Mouse (Mus musculus): Measurements from ENCODE around the gene Serf2. TPM values are rescaled to one million over a fixed set of nuclear protein-coding genes. Genes with fewer than 3 reads are reported as not detected.

Gene Serf2
- 378 TPM for polyA plus RNA-seq (2015; fragmentation: Illumina TruSeq; extraction: RNeasy Lipid Tissue Mini Kit (QIAGEN cat#74804); ENCODE audit: low read depth, low replicate concordance)

DNA sequence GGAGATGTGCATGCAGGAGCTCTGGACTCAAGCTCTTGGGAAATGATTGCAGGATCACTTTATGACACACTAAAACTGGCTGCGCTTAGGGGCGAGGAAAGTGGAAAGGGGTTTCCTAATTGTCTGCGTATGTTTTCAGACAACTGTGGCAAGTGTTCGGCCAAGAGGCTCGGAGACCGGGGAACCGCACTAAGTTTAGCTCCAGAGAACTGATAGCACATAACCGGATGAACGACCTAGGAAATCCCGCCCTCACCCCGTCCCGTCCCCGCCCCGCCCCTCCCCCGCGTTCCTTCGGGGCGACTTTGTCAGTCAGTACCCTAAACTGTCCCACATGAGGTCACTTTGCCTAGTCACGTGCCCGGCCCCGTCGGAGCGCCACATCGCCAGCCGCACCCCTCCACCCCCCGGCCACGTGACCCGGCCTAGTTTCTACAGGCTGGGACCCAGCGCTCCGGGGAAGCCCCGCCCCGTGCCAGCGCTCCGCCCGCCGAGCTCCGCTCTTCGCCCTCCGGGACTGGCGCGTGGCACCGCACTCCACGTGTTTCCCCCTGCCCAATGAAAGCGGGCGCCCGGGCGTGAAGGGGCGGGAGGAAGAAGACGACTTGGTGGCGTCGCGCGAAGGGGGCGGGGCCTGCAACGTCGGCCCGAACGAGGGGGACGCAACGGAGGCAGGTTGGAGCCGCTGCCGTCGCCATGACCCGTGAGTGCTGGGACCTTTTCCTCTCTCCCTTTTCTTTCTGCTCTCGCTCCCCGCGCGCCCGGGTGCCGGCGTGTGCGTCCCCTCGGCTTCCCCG, at the start of gene Serf2:
TSS of gene Serf2 (plus strand) at position 457 of the 797 bp plus-strand sequence.

DNA sequence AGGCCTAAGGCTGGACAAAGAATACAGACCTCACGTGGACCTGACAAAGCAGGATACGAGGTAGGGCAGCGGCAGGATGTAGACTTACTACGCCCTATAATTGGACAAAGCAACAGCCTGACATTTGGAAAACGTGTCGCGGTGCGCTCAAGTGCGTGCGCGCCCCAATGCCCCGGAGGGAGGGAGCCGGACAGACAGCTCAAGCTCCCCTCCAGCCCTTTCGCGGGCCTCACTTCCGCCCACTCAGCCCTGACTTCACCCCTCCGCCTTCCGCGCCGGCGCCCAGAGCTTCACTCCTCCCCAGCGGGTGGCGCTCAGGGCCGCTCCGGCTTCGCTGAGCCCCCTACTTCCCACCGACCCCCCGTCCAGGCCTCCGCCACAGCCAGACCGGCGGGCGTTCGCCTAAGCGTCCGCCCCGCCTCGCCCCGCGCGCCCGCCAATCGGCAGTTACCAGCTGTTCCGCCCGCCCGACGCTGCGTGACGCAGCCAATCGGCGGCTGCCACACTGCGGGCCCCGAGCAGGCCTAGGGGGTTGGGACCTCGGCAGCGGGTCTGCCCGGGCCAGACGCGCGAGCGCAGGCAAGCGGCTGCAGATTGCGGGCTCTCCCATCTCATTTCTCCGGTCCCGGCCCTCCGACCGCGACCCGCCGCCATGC, 35.5 kb upstream of the Serf2 start, which contains the start of the genes Pdia3 and Catsper2:
TSS of gene Pdia3 (plus strand) at position 389 of the 656 bp plus-strand sequence.
TSS of gene Catsper2 (minus strand) at position 406 of the 656 bp plus-strand sequence.

DNA sequence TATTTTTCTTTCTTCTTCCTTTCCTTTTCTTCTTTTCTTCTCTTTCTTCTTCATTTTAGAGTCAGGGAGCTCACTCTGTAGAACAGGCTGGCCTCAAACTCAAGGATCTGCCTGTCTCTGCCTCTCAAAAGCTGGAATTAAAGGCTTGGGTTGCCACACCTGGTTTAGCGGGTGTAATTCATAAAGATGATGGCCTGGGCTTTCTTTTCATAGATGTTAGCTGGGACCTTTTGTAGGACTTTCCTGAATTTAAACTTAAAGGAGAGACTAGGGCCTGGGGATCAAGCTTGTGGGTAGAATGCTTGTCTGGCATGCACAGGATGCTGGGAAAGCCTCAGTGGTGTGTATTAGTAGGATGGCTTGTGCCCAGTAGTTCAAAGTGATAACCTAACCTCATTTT, 4.8 kb upstream of the Serf2 start, which contains the start of gene Ell3:
TSS of gene Ell3 (minus strand) at position 101 of the 400 bp plus-strand sequence.

DNA sequence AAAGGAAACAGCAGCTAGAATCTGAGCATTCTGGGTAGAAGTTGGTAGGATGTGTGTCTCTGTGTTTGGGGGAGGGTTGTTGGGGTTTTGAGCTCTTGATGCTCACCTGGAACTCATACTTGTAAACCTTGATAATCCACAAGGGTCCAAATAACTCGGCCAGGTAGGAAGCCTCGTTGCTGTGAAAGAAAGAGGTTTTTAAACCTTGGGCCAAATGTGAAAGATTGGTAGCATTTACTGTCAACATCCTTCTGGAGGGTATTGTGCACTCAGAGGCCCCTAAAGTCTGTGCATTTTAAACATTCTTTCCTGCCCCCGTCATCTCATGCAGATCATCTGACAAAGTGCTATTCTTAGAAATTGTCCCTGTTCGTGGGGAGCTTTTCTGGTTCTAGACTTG, 4.0 kb downstream of the Serf2 start, which contains the start of gene Hypk:
TSS of gene Hypk (plus strand) at position 301 of the 400 bp plus-strand sequence.

DNA sequence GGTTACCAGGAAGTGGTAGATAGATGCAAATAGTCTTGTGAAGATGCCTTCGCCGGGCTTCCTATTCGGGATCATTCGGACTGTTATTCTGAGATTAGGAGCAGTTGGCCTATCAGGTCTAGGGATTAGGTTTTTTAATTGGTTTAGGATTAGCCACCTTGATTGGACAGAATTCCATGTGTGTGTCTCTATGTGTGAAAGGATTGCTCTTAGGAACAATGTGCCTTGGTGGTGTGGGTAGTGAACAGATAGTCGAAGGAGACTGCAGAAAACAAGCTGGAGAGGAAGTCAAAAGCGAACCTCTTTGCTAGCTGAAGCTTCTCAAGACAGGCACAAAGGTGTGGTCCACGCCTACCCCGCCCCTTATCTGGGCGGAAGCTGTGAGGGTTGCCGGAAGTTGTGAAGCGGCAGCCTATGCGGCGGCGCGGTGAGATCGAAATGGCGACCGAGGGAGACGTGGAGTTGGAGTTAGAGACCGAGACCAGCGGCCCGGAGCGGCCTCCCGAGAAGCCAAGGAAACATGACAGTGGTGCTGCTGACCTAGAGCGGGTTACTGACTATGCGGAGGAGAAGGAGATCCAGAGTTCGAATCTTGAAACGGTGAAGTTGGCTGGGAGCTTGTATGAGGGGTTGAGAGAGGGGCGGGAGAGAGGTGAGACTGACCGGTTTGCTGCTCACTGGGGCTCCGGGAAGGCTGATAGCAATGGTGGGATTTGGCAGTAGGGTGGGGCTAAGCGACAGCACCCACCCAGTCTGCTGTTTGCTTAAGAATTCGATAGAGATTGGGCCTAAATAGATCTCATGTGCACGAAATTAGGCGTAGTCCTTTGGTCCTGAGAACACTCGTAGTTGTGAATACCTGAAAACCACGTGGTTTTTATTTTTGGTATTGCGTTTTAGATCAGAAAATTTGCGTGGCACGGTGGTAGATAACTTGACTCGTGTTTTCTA, 8.0 kb downstream of the Serf2 start, which contains the start of gene Serinc4:
TSS of gene Serinc4 (minus strand) at position 90 of the 951 bp plus-strand sequence.

DNA sequence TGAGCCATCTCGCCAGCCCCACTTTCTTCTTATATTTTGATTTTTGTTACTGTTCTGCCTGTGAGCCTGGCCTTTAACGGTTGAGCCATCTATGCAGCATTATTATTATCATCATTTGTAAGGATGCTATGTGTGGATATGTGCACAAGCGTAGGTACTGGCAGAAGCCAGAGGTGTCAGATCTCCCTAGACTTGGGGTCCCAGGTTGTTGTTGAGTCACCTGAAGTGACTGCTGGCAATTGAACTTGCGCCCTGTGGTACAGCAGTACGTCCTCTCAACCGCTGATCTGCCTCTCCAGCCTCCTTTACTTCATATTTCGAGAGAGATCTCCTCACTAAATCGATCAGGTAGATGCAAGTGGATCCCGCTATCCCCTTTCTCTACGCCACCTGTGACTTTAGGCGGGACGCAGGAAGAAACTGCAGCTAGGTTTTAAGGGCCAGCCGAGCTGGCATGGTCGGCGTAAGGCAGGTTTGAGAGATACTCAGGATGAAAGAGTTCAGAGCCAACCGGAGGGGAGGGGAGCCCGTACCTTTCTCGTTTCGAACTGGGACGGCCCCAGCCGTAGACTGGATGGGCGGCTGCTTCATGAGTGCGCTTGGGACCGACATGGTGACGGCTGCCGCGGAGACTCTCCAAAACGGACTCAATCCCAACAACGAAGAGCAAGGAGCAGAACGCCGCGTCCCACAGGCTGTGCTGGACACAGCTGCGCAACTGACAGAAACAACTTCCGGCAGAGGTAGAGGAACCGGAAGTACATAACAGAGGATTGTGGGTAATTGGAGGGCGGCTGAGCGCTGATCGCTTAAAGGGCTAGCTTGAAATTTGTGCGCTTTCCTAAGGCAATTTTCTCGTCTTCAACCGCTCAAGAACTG, 24.5 kb downstream of the Serf2 start, which contains the start of gene Mfap1b:
TSS of gene Mfap1b (minus strand) at position 767 of the 879 bp plus-strand sequence.

DNA sequence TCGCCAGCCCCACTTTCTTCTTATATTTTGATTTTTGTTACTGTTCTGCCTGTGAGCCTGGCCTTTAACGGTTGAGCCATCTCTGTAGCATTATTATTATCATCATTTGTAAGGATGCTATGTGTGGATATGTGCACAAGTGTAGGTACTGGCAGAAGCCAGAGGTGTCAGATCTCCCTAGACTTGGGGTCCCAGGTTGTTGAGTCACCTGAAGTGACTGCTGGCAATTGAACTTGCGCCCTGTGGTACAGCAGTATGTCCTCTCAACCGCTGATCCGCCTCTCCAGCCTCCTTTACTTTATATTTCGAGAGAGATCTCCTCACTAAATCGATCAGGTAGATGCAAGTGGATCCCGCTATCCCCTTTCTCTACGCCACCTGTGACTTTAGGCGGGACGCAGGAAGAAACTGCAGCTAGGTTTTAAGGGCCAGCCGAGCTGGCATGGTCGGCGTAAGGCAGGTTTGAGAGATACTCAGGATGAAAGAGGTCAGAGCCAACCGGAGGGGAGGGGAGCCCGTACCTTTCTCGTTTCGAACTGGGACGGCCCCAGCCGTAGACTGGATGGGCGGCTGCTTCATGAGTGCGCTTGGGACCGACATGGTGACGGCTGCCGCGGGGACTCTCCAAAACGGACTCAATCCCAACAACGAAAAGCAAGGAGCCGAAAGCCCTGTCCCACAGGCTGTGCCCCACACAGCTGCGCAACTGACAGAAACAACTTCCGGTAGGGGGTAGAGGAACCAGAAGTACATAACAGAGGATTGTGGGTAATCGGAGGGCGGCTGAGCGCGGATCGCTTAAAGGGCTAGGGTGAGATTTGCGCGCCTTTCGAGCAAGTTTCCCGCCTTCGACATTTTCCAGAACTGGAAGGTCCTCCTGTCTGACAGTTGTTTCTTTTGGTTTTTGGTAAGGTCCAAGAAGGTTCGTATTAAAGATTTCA, 57.2 kb downstream of the Serf2 start, which contains the start of the genes Mfap1a and Wdr76:
TSS of gene Mfap1a (minus strand) at position 724 of the 941 bp plus-strand sequence.
TSS of gene Wdr76 (plus strand) at position 782 of the 941 bp plus-strand sequence.

Other genes with a start within 250 kb of the Serf2 start
- 59.2 TPM for gene Trp53bp1, start 177.8 kb upstream of the Serf2 start, polyA plus RNA-seq (2015; fragmentation: Illumina TruSeq; extraction: RNeasy Lipid Tissue Mini Kit (QIAGEN cat#74804); ENCODE audit: low read depth, low replicate concordance)
- gene Map1a, start 159.6 kb upstream of the Serf2 start, polyA plus RNA-seq (2015; fragmentation: Illumina TruSeq; extraction: RNeasy Lipid Tissue Mini Kit (QIAGEN cat#74804); ENCODE audit: low read depth, low replicate concordance) = 275 TPM
- 84.3 TPM for gene Ppip5k1, start 93.8 kb upstream of the Serf2 start, polyA plus RNA-seq (2015; fragmentation: Illumina TruSeq; extraction: RNeasy Lipid Tissue Mini Kit (QIAGEN cat#74804); ENCODE audit: low read depth, low replicate concordance)
- 338 TPM for gene Ckmt1, start 91.5 kb upstream of the Serf2 start, polyA plus RNA-seq (2015; fragmentation: Illumina TruSeq; extraction: RNeasy Lipid Tissue Mini Kit (QIAGEN cat#74804); ENCODE audit: low read depth, low replicate concordance)
- gene Strc, start 62.0 kb upstream of the Serf2 start, polyA plus RNA-seq (2015; fragmentation: Illumina TruSeq; extraction: RNeasy Lipid Tissue Mini Kit (QIAGEN cat#74804); ENCODE audit: low read depth, low replicate concordance) = 0.31 TPM
- gene Pdia3, start 35.4 kb upstream of the Serf2 start, polyA plus RNA-seq (2015; fragmentation: Illumina TruSeq; extraction: RNeasy Lipid Tissue Mini Kit (QIAGEN cat#74804); ENCODE audit: low read depth, low replicate concordance) = 198 TPM
- gene Catsper2, start 35.4 kb upstream of the Serf2 start, polyA plus RNA-seq (2015; fragmentation: Illumina TruSeq; extraction: RNeasy Lipid Tissue Mini Kit (QIAGEN cat#74804); ENCODE audit: low read depth, low replicate concordance) = 3.2 TPM
- gene Ell3, start 4.9 kb upstream of the Serf2 start, polyA plus RNA-seq (2015; fragmentation: Illumina TruSeq; extraction: RNeasy Lipid Tissue Mini Kit (QIAGEN cat#74804); ENCODE audit: low read depth, low replicate concordance) = not detected
- 17.9 TPM for gene Hypk, start 4.1 kb downstream of the Serf2 start, polyA plus RNA-seq (2015; fragmentation: Illumina TruSeq; extraction: RNeasy Lipid Tissue Mini Kit (QIAGEN cat#74804); ENCODE audit: low read depth, low replicate concordance)
- gene Serinc4, start 7.6 kb downstream of the Serf2 start, polyA plus RNA-seq (2015; fragmentation: Illumina TruSeq; extraction: RNeasy Lipid Tissue Mini Kit (QIAGEN cat#74804); ENCODE audit: low read depth, low replicate concordance) = 0.34 TPM
- gene Mfap1b, start 24.9 kb downstream of the Serf2 start, polyA plus RNA-seq (2015; fragmentation: Illumina TruSeq; extraction: RNeasy Lipid Tissue Mini Kit (QIAGEN cat#74804); ENCODE audit: low read depth, low replicate concordance) = 45.6 TPM
- 27.1 TPM for gene Mfap1a, start 57.5 kb downstream of the Serf2 start, polyA plus RNA-seq (2015; fragmentation: Illumina TruSeq; extraction: RNeasy Lipid Tissue Mini Kit (QIAGEN cat#74804); ENCODE audit: low read depth, low replicate concordance)
- 2.9 TPM for gene Wdr76, start 57.5 kb downstream of the Serf2 start, polyA plus RNA-seq (2015; fragmentation: Illumina TruSeq; extraction: RNeasy Lipid Tissue Mini Kit (QIAGEN cat#74804); ENCODE audit: low read depth, low replicate concordance)

All from brain, adult 10 weeks (tissue).